Mouse (Mus musculus) E14TG2a.4 (cell line): ENCODE results near the gene Wdfy3.

ENCODE experiments used
- CTCF ChIP-seq: conservative IDR thresholded peaks from 2 replicates; pipeline ENCODE4 v1.5.1; 2014; ENCODE audit warnings: low read length
- POU5F1 ChIP-seq: IDR thresholded peaks from 2 replicates; pipeline ENCODE4 v1.6.1; 2014; ENCODE audit warnings: low read length, borderline replicate concordance

- no peak for TF ChIP-seq CTCF
- TF ChIP-seq POU5F1 = no peak
Measured at GRCm38 (mm10) chr5:102009606-102010005, 60.1 kb downstream of the Wdfy3 start.
